ENCODE assay signal across 9 mouse cellular contexts in the genomic region with DNA sequence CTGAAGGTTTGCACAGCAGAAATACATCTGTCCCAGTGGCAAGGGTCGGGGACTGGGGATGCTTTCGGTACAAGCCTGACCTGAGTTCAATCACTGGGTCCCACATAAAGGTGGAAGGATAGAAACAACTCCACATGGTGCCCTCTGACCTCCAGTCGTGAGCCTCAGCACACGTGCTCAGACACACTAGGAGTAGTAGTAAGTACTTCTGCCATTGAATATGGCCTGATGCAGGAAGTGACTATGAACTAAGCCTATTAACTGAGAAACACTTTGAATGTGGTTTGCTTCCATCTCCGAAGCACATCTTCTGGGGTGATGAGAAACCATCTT.
DNase-seq lines count a peak whose midpoint lies in the region; ATAC-seq and TF ChIP-seq lines count a peak whose summit lies in the region.
"Had no signal": no experiment of that assay in that cellular context is flagged by ENCODE, and none has a peak within 500 bp of the region (broad histone marks: within the 10 kb centered on the region; RNA-seq: fewer than 3 reads in every experiment).

No protein-coding gene starts in this region.

- H3K27me3 ChIP-seq in hindbrain, embryonic 12.5 days: no peaks in the 10 kb centered on the region
- no peaks in the 10 kb centered on the region for H3K27me3 ChIP-seq in hindbrain, postnatal 0 days (ENCODE audit: insufficient read depth, low read length)
- H3K27me3 ChIP-seq in hindbrain, embryonic 16.5 days (replicated peaks; ENCODE audit: control insufficient read depth, insufficient read depth, low read length): no peaks in the 10 kb centered on the region
- no peaks in the 10 kb centered on the region for H3K27me3 ChIP-seq in midbrain, embryonic 16.5 days (ENCODE audit: control insufficient read depth, insufficient read depth, low read depth, low read length)
- H3K27me3 ChIP-seq: heart, embryonic 15.5 days had no signal

- TF ChIP-seq POLR2A in bone marrow macrophage, adult 2 months (IDR thresholded peaks at IDR 0.05; ENCODE audit: borderline replicate concordance, low read depth, low read length): no peak

- H3K9ac ChIP-seq in hindbrain, embryonic 12.5 days: no peak overlapping the region
- no peak overlapping the region for H3K9ac ChIP-seq in hindbrain, postnatal 0 days (replicated peaks; ENCODE audit: low read length)
- H3K9ac ChIP-seq in hindbrain, embryonic 16.5 days (ENCODE audit: low read depth, low read length): no peak overlapping the region
- H3K9ac ChIP-seq in midbrain, embryonic 16.5 days (ENCODE audit: low read depth, low read length): no peak overlapping the region
- H3K9ac ChIP-seq: heart, embryonic 15.5 days had no signal

- WGBS in hindbrain, embryonic 12.5 days: 43% methylated on average over 5 of the region's 5 CpGs
- WGBS in hindbrain, postnatal 0 days: 43% methylated on average over 5 of the region's 5 CpGs
- 42% methylated on average over 5 of the region's 5 CpGs for WGBS in hindbrain, embryonic 16.5 days
- WGBS in midbrain, embryonic 16.5 days: 38% methylated on average over 5 of the region's 5 CpGs

- no peak for DNase-seq in hindbrain, postnatal 0 days (ENCODE audit: low spot score)
- no peak for DNase-seq in adipocyte (ENCODE audit: low spot score)
- DNase-seq in cerebellum, adult 11-12 months: no peak

- no peak overlapping the region for H3K4me3 ChIP-seq in hindbrain, embryonic 12.5 days
- H3K4me3 ChIP-seq in hindbrain, postnatal 0 days (ENCODE audit: low read length): no peak overlapping the region
- H3K4me3 ChIP-seq in bone marrow macrophage, adult 2 months (ENCODE audit: insufficient read depth, low read length): no peak overlapping the region
- H3K4me3 ChIP-seq in hindbrain, embryonic 16.5 days (ENCODE audit: low read length): no peak overlapping the region
- no peak overlapping the region for H3K4me3 ChIP-seq in midbrain, embryonic 16.5 days (ENCODE audit: low read depth, low read length)
- H3K4me3 ChIP-seq: gastrocnemius, adult 2 months; heart, embryonic 15.5 days had no signal

- no peaks in the 10 kb centered on the region for H3K36me3 ChIP-seq in hindbrain, embryonic 12.5 days
- H3K36me3 ChIP-seq in hindbrain, postnatal 0 days (ENCODE audit: insufficient read depth, low read length): no peaks in the 10 kb centered on the region
- no peaks in the 10 kb centered on the region for H3K36me3 ChIP-seq in hindbrain, embryonic 16.5 days (ENCODE audit: control insufficient read depth, insufficient read depth, low read length)
- no peaks in the 10 kb centered on the region for H3K36me3 ChIP-seq in midbrain, embryonic 16.5 days (ENCODE audit: control insufficient read depth, insufficient read depth, low read length)
- H3K36me3 ChIP-seq: heart, embryonic 15.5 days had no signal

- H3K9me3 ChIP-seq in hindbrain, embryonic 12.5 days (replicated peaks): no peaks in the 10 kb centered on the region
- H3K9me3 ChIP-seq in hindbrain, postnatal 0 days (ENCODE audit: low read length): no peaks in the 10 kb centered on the region
- no peaks in the 10 kb centered on the region for H3K9me3 ChIP-seq in hindbrain, embryonic 16.5 days (ENCODE audit: control insufficient read depth, low read length)
- no peaks in the 10 kb centered on the region for H3K9me3 ChIP-seq in midbrain, embryonic 16.5 days (replicated peaks; ENCODE audit: control insufficient read depth, low read length, poor library complexity, severe bottlenecking)
- H3K9me3 ChIP-seq: heart, embryonic 15.5 days had no signal

- no peak overlapping the region for H3K4me2 ChIP-seq in hindbrain, embryonic 12.5 days (replicated peaks)
- no peak overlapping the region for H3K4me2 ChIP-seq in hindbrain, postnatal 0 days (ENCODE audit: low read depth, low read length)
- H3K4me2 ChIP-seq in hindbrain, embryonic 16.5 days (ENCODE audit: low read length): no peak overlapping the region
- H3K4me2 ChIP-seq in midbrain, embryonic 16.5 days (ENCODE audit: low read length): no peak overlapping the region

- peak; percentile 33; the same call in 1 of the 2 replicates for ATAC-seq in hindbrain, embryonic 12.5 days (ENCODE audit: low FRiP score)
- ATAC-seq in hindbrain, postnatal 0 days: no peak; the same call in 1 of the 2 replicates
- peak; percentile 49; the same call in 1 of the 2 replicates for ATAC-seq in hindbrain, embryonic 16.5 days
- ATAC-seq in midbrain, embryonic 16.5 days: peak; percentile 29; the same call in 1 of the 2 replicates

- peaks cover 4% of the 10 kb centered on the region; the same call in 1 of the 2 replicates for H3K4me1 ChIP-seq in hindbrain, embryonic 12.5 days
- 0 out of 2 replicates have a peak, but pooled peaks cover 3% of the 10 kb centered on the region for H3K4me1 ChIP-seq in hindbrain, postnatal 0 days (ENCODE audit: insufficient read depth, low read length)
- peaks cover 3% of the 10 kb centered on the region for H3K4me1 ChIP-seq in bone marrow macrophage, adult 2 months (ENCODE audit: control insufficient read depth, insufficient read depth, low read length)
- H3K4me1 ChIP-seq in hindbrain, embryonic 16.5 days (ENCODE audit: control insufficient read depth, insufficient read depth, low read depth, low read length): peaks cover 3% of the 10 kb centered on the region
- peaks cover 5% of the 10 kb centered on the region; the same call in 1 of the 2 replicates for H3K4me1 ChIP-seq in midbrain, embryonic 16.5 days (ENCODE audit: control insufficient read depth, insufficient read depth, low read length)
- H3K4me1 ChIP-seq: heart, embryonic 15.5 days had no signal

- no peak overlapping the region for H3K27ac ChIP-seq in hindbrain, embryonic 12.5 days
- H3K27ac ChIP-seq in hindbrain, postnatal 0 days: no peak overlapping the region
- H3K27ac ChIP-seq in bone marrow macrophage, adult 2 months (ENCODE audit: insufficient read depth, low read depth, low read length): no peak overlapping the region
- no peak overlapping the region for H3K27ac ChIP-seq in hindbrain, embryonic 16.5 days (ENCODE audit: low read depth, low read length)
- no peak overlapping the region for H3K27ac ChIP-seq in midbrain, embryonic 16.5 days (ENCODE audit: low read length)
- H3K27ac ChIP-seq: gastrocnemius, adult 2 months; heart, embryonic 15.5 days had no signal

- TF ChIP-seq CTCF in hindbrain, postnatal 0 days (IDR thresholded peaks at IDR 0.05; ENCODE audit: low read depth): no peak
- peak; percentile 14; the same call in 1 of the 2 replicates for TF ChIP-seq CTCF in bone marrow macrophage, adult 2 months (IDR thresholded peaks at IDR 0.05; ENCODE audit: low read depth, low read length)
